9 mouse cellular contexts compared by ENCODE assay signal in genomic region chr15:94590083-94590482, GRCm38 (mm10). TPM values are rescaled to one million over a fixed set of nuclear protein-coding genes. Genes with fewer than 3 reads are reported as not detected.
A peak's percentile ranks its signal among the peaks of the same experiment; 100 is the strongest.
DNase-seq lines count a peak whose midpoint lies in the region; ATAC-seq and TF ChIP-seq lines count a peak whose summit lies in the region.
"Had no signal": no experiment of that assay in that cellular context is flagged by ENCODE, and none has a peak within 500 bp of the region (broad histone marks: within the 10 kb centered on the region; RNA-seq: fewer than 3 reads in every experiment).

No protein-coding gene starts in this region.

- H3K9ac ChIP-seq in heart, embryonic 16.5 days (ENCODE audit: low read length), result peak overlapping the region; percentile 70
- peak overlapping the region; percentile 50; the same call in 1 of the 2 replicates for H3K9ac ChIP-seq in hindbrain, embryonic 12.5 days
- no peak overlapping the region; the same call in 1 of the 2 replicates for H3K9ac ChIP-seq in midbrain, embryonic 12.5 days (replicated peaks)

- H3K27me3 ChIP-seq in heart, embryonic 16.5 days (ENCODE audit: control insufficient read depth, insufficient read depth, low read length), result no peaks in the 10 kb centered on the region
- H3K27me3 ChIP-seq in hindbrain, embryonic 12.5 days, result no peaks in the 10 kb centered on the region
- no peaks in the 10 kb centered on the region for H3K27me3 ChIP-seq in midbrain, embryonic 12.5 days

- H3K9me3 ChIP-seq in heart, embryonic 16.5 days (replicated peaks; ENCODE audit: control insufficient read depth, low read length), result no peaks in the 10 kb centered on the region
- H3K9me3 ChIP-seq in hindbrain, embryonic 12.5 days (replicated peaks), result no peaks in the 10 kb centered on the region
- H3K9me3 ChIP-seq in midbrain, embryonic 12.5 days, result no peaks in the 10 kb centered on the region

- no peak for DNase-seq in heart, postnatal 36 days
- no peak for DNase-seq in embryo, embryonic 10 days (ENCODE audit: low spot score)
- DNase-seq in urinary bladder, postnatal 4 days (ENCODE audit: low spot score in 2 of 2), result no peak

- no peak for TF ChIP-seq POLR2A in bone marrow, adult 2 months (IDR thresholded peaks at IDR 0.05; ENCODE audit: borderline replicate concordance, control insufficient read depth, low read depth, low read length)

- no peak overlapping the region for H3K27ac ChIP-seq in heart, embryonic 16.5 days (ENCODE audit: low read length)
- no peak overlapping the region for H3K27ac ChIP-seq in bone marrow, adult 2 months (ENCODE audit: control insufficient read depth, insufficient read depth, low read depth, low read length, poor library complexity)
- H3K27ac ChIP-seq in hindbrain, embryonic 12.5 days, result peak overlapping the region; percentile 35; the same call in 1 of the 2 replicates
- no peak overlapping the region for H3K27ac ChIP-seq in midbrain, embryonic 12.5 days (replicated peaks)

- 12% methylated on average over 8 of the region's 8 CpGs for WGBS in heart, embryonic 16.5 days
- 9% methylated on average over 8 of the region's 8 CpGs for WGBS in bone marrow, adult 2 months
- 12% methylated on average over 8 of the region's 8 CpGs for WGBS in hindbrain, embryonic 12.5 days
- 11% methylated on average over 8 of the region's 8 CpGs for WGBS in midbrain, embryonic 12.5 days

- TF ChIP-seq CTCF in bone marrow, adult 2 months (IDR thresholded peaks at IDR 0.05; ENCODE audit: control insufficient read depth, insufficient read depth, low read length), result no peak

- intact Hi-C loops in heart, postnatal 36 days (cut with DNase I), result loop anchor here (5.0 kb wide), 1 partner anchor 48 kb away; the partner anchor contains the start of genes Irak4 and Pus7l

- peak overlapping the region; percentile 75 for H3K4me2 ChIP-seq in heart, embryonic 16.5 days (ENCODE audit: low read depth, low read length)
- peak overlapping the region; percentile 83 for H3K4me2 ChIP-seq in hindbrain, embryonic 12.5 days (replicated peaks)
- H3K4me2 ChIP-seq in midbrain, embryonic 12.5 days (replicated peaks), result peak overlapping the region; percentile 53

- H3K4me1 ChIP-seq in heart, embryonic 16.5 days (ENCODE audit: control insufficient read depth, insufficient read depth, low read length), result peaks cover 7% of the 10 kb centered on the region
- H3K4me1 ChIP-seq in bone marrow, adult 2 months (ENCODE audit: control insufficient read depth, insufficient read depth, low read length), result peaks cover 2% of the 10 kb centered on the region
- peaks cover 15% of the 10 kb centered on the region for H3K4me1 ChIP-seq in hindbrain, embryonic 12.5 days
- peaks cover 13% of the 10 kb centered on the region for H3K4me1 ChIP-seq in midbrain, embryonic 12.5 days

- H3K36me3 ChIP-seq in heart, embryonic 16.5 days (ENCODE audit: control insufficient read depth, insufficient read depth), result peaks cover 8% of the 10 kb centered on the region
- H3K36me3 ChIP-seq in hindbrain, embryonic 12.5 days, result peaks cover 9% of the 10 kb centered on the region
- peaks cover 8% of the 10 kb centered on the region for H3K36me3 ChIP-seq in midbrain, embryonic 12.5 days

- no peak for ATAC-seq in heart, embryonic 16.5 days (replicated peaks; ENCODE audit: extremely low read depth, insufficient read depth, low FRiP score)
- ATAC-seq in hindbrain, embryonic 12.5 days (ENCODE audit: low FRiP score), result peak; percentile 33
- ATAC-seq in midbrain, embryonic 12.5 days (ENCODE audit: low FRiP score, low read depth), result 0 out of 2 replicates have a peak, but pooled peaks have one; percentile 7
- no peak for ATAC-seq in granulocyte monocyte progenitor cell, adult 5-6 weeks (replicated peaks; ENCODE audit: poor library complexity, severe bottlenecking)

- peak overlapping the region; percentile 93 for H3K4me3 ChIP-seq in heart, embryonic 16.5 days (ENCODE audit: low read length)
- peak overlapping the region; percentile 52 for H3K4me3 ChIP-seq in bone marrow, adult 2 months (replicated peaks; ENCODE audit: control insufficient read depth, low read depth, low read length)
- peak overlapping the region; percentile 95 for H3K4me3 ChIP-seq in hindbrain, embryonic 12.5 days
- peak overlapping the region; percentile 91 for H3K4me3 ChIP-seq in midbrain, embryonic 12.5 days

RNA-seq across cellular contexts. Expression of gene Twf1, which starts 0.4 kb away (rescaled TPM):
- 41.9 and 44.7 TPM in 2 replicates for polyA plus RNA-seq in heart, embryonic 16.5 days (2015; fragmentation: Nextera tagmentation; extraction: Ambion mirVana)
- 10 to 100 TPM; 15.0 to 16.5 TPM for total RNA-seq in heart, postnatal 36 days (2021)
- 10.3 and 12.9 TPM in 2 replicates for polyA plus RNA-seq in bone marrow, adult 2 months (2011; ENCODE audit: insufficient read depth, insufficient read length, low replicate concordance, missing spikeins)
- 90.7 and 98.0 TPM in 2 replicates for polyA plus RNA-seq in hindbrain, embryonic 12.5 days (2016; fragmentation: Nextera tagmentation; extraction: Ambion mirVana)
- 93.7 and 98.6 TPM in 2 replicates for polyA plus RNA-seq in midbrain, embryonic 12.5 days (2016; fragmentation: Nextera tagmentation; extraction: Ambion mirVana)
- 27.7 and 37.0 TPM in 2 replicates for total RNA-seq in granulocyte monocyte progenitor cell, adult 5-6 weeks (2014; fragmentation: Nextera tagmentation)
- total RNA-seq in granulocyte monocyte progenitor cell, adult 5-6 weeks (2017), result 26.0 and 34.6 TPM in 2 replicates

RNA-seq across cellular contexts. Expression of gene Tmem117, which starts 38.9 kb away (rescaled TPM):
- 2.5 and 2.6 TPM in 2 replicates for polyA plus RNA-seq in heart, embryonic 16.5 days (2015; fragmentation: Nextera tagmentation; extraction: Ambion mirVana)
- total RNA-seq in heart, postnatal 36 days (2021), result 10 to 100 TPM; 14.1 to 14.8 TPM
- 0.72 and 2.0 TPM in 2 replicates for polyA plus RNA-seq in bone marrow, adult 2 months (2011; ENCODE audit: insufficient read depth, insufficient read length, low replicate concordance, missing spikeins)
- 3.7 and 3.9 TPM in 2 replicates for polyA plus RNA-seq in hindbrain, embryonic 12.5 days (2016; fragmentation: Nextera tagmentation; extraction: Ambion mirVana)
- polyA plus RNA-seq in midbrain, embryonic 12.5 days (2016; fragmentation: Nextera tagmentation; extraction: Ambion mirVana), result 1.7 and 2.2 TPM in 2 replicates
- not detected in 2 replicates for total RNA-seq in granulocyte monocyte progenitor cell, adult 5-6 weeks (2014; fragmentation: Nextera tagmentation)
- not detected in 2 replicates for total RNA-seq in granulocyte monocyte progenitor cell, adult 5-6 weeks (2017)
- total RNA-seq: common myeloid progenitor, adult 5-6 weeks had no signal

RNA-seq across cellular contexts. Expression of gene Irak4, which starts 46.6 kb away (rescaled TPM):
- 5.4 and 5.6 TPM in 2 replicates for polyA plus RNA-seq in heart, embryonic 16.5 days (2015; fragmentation: Nextera tagmentation; extraction: Ambion mirVana)
- total RNA-seq in heart, postnatal 36 days (2021), result 1 to 10 TPM; 5.9 to 6.2 TPM
- polyA plus RNA-seq in bone marrow, adult 2 months (2011; ENCODE audit: insufficient read depth, insufficient read length, low replicate concordance, missing spikeins), result 4.8 and 11.4 TPM in 2 replicates
- 3.8 and 3.9 TPM in 2 replicates for polyA plus RNA-seq in hindbrain, embryonic 12.5 days (2016; fragmentation: Nextera tagmentation; extraction: Ambion mirVana)
- 2.5 and 3.1 TPM in 2 replicates for polyA plus RNA-seq in midbrain, embryonic 12.5 days (2016; fragmentation: Nextera tagmentation; extraction: Ambion mirVana)
- total RNA-seq in granulocyte monocyte progenitor cell, adult 5-6 weeks (2014; fragmentation: Nextera tagmentation), result 20.8 and 26.3 TPM in 2 replicates
- total RNA-seq in granulocyte monocyte progenitor cell, adult 5-6 weeks (2017), result 20.9 and 22.9 TPM in 2 replicates

RNA-seq across cellular contexts. Expression of gene Pus7l, which starts 46.7 kb away (rescaled TPM):
- polyA plus RNA-seq in heart, embryonic 16.5 days (2015; fragmentation: Nextera tagmentation; extraction: Ambion mirVana), result 4.9 and 5.6 TPM in 2 replicates
- total RNA-seq in heart, postnatal 36 days (2021), result 1 to 10 TPM; 1.8 to 2.2 TPM
- 0.68 and 1.4 TPM in 2 replicates for polyA plus RNA-seq in bone marrow, adult 2 months (2011; ENCODE audit: insufficient read depth, insufficient read length, low replicate concordance, missing spikeins)
- polyA plus RNA-seq in hindbrain, embryonic 12.5 days (2016; fragmentation: Nextera tagmentation; extraction: Ambion mirVana), result 8.1 and 8.5 TPM in 2 replicates
- 6.2 and 7.1 TPM in 2 replicates for polyA plus RNA-seq in midbrain, embryonic 12.5 days (2016; fragmentation: Nextera tagmentation; extraction: Ambion mirVana)
- total RNA-seq in granulocyte monocyte progenitor cell, adult 5-6 weeks (2014; fragmentation: Nextera tagmentation), result 14.8 and 19.8 TPM in 2 replicates
- total RNA-seq in granulocyte monocyte progenitor cell, adult 5-6 weeks (2017), result 14.1 and 18.4 TPM in 2 replicates

Comparison
In these comparisons a context has a peak if more than half of its experiments do, and no peak if none do; other contexts are left out.
1. ATAC-seq: peak in hindbrain, embryonic 12.5 days (single experiment) and midbrain, embryonic 12.5 days (single experiment); none in heart, embryonic 16.5 days (single experiment) and granulocyte monocyte progenitor cell, adult 5-6 weeks (single experiment).
2. Peak in every context shown above with its lines, with median percentiles within 50 percentile points of each other: H3K4me2 ChIP-seq and H3K4me3 ChIP-seq.